Mouse (Mus musculus): ENCODE measurements at regions not wholly inside any gene's neighbourhood (a gene's known extent, or its start where the extent isn't known, plus 50 kb on each side); places are given as distances from the start of the nearest gene placed in this dataset.

DNA sequence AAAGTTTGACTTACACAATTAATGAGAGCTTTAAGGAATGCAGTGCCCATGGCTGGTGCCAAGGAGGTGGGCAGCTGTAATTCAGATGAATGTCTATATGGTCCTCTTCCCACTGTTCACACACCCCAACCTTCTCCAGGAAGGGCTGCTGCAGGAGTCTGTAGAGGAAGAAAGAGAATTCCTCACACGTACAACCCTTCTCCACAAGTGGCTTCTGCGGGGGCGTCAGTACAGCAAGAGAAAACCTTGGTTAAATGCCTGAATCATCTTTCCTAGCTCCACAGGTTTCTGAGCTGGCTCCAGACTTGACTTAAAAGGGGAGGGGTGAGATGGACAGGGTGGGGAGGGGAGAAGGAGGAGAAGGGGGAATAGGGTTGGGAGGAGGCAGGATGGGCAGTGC lies 306.3 kb downstream of the Tbc1d1 start:
- peak; percentile 23 for DNase-seq (ENCODE audit: low spot score)

DNA sequence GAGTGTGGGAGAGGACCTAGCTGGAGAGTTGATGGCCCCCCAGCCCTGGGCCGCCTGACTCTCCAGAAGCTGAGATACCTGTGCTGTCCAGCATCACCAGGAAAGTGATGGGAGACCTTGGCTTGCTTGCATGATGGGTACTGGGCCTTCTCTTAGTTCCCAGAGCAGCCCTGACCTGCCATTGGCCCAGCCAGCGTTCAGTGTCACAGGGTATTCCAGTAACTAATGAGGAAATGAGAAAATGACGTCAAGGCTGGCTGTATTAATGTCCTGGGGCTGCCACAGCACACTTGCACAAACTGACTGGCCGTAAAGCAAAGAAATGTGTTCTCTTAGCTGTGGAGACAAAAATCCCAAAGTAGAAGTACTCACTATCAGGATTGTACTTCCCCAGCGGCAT lies 307.5 kb downstream of the Tbc1d1 start:
- DNase-seq (ENCODE audit: low spot score), result no peak

DNA sequence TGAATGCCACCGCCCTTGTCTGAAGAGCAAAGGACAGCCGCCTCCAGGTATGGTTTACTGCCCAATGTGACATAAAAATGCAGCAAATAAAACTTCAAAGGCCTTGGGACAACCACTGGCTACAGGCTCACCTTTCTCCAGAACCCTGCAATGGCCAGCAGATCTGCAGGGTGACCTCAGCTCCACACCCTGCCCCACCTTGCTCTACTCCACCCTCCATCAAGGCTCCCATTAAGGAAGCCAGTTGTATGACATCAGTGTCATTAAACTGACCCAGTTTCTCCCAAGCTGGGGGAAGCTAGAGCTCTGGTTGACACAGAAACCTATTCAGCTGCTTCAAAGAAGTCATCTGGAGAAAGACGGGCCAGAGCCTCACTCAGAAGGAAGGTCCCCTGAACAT lies 310.2 kb downstream of the Tbc1d1 start:
- no peak for DNase-seq (ENCODE audit: low spot score)

DNA sequence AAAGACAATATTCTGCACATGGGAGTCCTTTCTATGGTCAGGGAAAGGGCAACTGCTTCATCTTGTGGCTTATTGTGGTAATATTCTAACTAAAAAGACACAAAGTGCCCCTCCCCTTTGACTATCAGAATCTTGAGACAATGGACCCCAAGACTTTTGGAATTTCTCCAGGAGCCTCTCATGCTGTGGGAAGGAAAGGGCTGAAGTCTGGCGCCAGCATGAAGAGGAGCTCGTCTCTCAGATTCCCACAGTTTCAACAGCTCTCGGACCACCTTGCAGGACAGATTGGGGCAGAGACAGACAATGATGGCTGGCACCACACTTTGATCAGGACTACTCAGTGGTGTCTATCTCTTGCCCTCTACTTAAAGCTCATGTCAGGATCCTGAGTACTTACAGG lies 311.8 kb downstream of the Tbc1d1 start:
- no peak for DNase-seq (ENCODE audit: low spot score)

DNA sequence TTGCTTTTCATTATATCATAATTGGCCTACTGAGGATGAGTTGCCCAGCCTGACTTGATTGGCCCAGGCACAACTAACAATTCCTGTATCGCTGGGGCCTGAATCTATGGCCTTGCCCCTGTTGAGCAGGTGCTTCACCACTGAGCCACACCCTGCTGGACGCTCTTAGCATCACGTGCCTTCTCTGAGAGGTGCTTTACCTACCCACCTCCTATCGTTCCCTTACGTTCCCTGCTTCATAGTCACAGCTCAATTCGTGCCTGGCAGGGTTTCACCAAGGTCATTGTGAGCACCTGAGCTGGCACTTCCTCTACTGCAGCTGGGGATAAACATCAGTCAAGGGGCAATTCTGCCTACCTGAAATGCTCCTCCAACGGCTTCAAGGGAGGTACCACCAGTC lies 312.2 kb downstream of the Tbc1d1 start:
- DNase-seq (ENCODE audit: low spot score), result no peak

DNA sequence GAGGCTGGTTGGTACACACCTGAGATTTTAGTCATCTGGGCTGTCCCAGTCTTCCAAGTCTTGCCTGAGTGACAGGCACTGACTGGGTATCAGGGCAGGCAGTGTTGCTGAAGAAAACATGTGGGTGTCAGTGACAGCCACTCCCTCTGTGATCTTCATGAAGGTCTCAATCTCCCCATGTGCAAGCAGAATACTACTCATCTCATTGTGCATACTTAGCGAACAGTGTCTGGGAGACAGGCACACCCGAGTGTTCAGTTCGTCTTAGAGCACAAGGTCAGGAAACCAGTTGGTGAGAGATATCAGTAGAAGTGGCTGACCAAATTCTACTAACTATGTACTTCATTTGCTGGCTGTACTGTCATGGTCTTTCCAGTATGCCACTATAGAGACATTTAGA lies 315.9 kb downstream of the Tbc1d1 start:
- no peak for DNase-seq (ENCODE audit: low spot score)

DNA sequence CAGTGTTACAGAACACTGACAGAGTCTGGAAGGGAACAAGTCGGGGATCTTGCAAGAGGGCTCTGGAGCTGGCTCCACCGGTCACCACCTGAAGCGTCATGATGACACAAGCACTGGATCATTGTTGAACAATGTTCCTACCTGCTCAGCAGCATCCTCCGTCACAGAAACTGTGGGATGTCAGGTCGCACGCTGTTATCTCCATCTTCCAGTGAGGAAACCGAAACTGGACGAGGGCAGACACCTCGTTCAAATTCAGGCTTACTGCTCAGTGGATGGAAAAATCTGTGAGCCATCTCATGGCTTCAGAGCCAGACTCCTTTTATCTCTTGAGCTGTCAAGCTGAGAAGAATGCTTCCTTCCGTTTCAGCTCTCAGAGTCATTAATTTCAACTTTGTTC lies 316.3 kb downstream of the Tbc1d1 start:
- DNase-seq (ENCODE audit: low spot score), result no peak

DNA sequence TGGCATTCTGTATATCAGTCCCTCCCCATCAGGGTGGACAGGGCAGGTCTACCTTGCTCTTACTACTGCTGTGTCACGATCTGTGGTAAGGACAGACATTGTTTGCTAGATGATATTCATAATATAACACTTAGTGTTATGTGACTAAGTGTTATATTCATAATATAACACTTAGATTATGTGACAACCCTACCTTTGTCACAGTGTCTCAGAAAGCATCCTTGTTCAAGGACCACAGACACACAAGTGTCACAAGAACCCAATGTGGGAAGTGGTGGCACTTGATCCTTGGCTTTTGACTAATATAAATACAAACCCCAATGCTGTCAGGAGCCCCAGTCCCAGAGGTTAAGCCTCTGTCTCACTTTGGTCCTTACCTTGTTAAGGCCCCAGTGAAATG lies 318.8 kb downstream of the Tbc1d1 start:
- no peak for DNase-seq (ENCODE audit: low spot score)

DNA sequence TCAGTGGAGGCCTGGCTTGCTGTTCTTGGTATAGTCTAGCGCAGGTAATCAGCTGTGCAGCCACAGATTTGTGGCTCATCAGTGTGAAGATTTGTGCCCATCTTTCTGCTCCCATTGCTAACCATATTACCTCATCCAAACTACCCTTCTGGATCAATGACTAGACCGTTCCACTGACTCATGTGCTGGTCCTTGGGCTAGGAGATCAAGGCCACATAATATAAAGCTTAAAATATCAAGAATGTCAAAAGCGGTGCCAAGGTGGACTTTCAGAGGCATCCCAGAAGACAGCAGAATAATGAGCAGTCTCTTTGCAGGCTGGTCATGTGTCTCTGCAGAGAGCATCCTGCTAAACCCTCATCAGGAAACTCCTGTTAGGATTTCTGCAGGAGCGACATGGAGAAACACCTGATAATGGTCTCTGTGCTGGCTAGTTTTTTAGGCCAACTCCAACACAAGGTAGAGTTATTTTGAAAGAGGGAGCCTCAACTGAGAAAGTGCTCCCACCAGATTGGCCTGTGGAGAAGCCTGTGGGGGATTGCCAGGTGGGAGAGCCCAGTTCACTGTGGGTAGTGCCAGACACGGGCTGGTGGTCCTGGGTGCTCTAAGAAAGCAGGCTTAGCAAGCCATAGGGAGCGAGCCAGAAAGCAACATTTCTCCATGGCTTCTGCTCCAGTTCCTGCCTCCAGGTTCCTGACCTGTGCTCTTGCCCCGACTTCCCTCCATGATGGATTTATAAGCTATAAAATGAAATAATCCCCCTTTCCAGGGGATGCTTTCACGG lies 319.8 kb downstream of the Tbc1d1 start:
- DNase-seq (ENCODE audit: low spot score), result no peak

DNA sequence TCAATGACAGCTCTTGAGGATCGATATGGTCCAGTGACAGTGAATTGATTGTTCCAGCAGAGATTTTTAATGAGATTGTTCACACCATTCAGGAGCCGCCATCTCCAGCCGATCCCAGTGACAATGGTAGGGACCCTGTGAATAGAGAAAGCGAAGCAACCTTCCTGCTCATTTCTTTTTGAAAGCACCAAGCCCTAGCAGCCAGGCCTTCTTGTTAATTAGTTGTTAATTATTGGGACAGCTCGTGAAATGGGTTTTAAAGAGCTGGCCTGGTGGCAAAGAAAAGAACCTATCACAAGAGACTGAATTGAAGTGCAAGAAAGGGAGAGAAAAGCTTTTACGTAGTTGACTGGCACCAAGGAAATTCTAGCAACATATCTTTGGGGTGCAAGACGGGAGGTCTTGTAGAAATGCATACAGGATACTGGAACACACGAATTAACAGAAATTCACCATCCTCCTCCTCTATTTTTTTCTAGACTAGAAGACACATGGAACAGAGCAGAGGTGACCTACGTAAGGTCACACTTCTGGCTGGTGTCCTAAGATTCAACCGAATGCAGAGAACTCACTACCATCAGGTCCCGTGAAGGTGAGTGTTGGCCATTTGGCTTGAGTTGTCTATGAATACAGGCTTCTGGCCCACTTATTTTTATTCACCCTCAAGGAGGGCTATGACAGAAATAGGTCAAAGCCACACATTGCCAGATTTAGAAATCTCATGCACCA lies 320.7 kb downstream of the Tbc1d1 start:
- DNase-seq (ENCODE audit: low spot score), result peak; percentile 5

DNA sequence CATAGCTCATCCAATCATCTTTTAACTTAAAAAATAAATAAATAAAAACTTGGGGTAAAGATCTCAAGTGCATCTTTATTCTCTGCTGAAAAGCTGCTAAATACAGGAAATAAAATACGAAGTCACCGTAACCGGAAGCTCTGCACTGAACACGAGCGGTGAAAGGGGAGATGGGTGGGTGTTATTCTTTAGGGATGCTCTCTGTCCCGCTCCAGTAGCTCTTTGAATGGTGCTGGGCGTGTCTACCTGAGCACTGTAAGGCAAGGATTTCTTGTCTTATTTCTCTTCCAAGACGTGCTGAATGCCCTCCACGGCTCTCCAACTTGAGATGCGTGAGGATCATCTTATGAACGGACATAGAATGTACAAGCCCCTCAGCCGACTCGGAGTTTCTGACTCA lies 322.0 kb downstream of the Tbc1d1 start:
- no peak for DNase-seq (ENCODE audit: low spot score)

DNA sequence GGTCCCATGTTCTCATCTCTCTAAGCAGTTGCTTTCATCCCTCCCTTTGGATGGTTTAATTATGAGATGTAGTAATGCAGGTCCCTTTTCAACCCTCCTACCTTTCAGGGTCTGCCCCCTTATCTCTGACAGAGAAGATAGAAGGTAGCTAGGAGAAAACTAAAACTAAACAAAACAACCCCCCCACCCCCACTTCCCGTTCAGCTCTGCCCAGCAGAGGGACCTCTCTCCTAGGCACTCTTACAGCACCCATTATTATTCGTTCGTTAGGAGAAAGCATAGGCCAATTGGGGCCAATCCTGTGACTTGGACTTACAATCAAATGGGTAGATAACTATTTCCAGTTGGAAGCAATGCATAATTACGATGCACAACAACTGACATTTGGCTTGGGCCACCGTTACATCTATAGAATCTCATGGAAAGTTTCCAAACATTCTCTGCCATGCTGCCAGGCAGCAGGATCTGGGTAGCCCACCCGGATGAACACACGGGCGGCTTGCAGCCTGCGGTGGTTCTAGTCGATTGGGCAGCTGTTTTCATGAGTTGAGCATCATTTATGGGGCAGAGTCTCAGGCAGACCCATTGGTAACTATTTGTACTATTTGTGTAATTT lies 322.6 kb downstream of the Tbc1d1 start:
- DNase-seq (ENCODE audit: low spot score), result no peak

DNA sequence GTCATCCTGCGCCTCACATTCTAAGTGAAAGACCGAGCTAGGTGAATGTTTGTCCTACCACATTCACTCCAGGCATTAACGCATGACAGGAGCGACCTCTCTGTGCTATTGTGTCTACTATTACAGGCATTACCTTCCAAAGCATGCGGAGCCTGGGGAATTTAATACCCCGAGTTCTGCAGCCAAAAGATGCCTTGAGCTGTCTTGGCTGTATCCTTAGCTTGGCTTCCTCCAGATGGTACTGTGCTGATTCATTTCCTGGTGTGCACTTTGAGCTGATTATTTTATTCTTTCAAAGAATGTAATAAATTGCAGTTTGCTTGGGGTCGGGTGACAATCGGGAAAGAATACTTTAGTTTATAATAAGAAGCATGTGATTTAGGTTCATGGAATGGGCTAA lies 323.2 kb downstream of the Tbc1d1 start:
- DNase-seq (ENCODE audit: low spot score), result no peak

DNA sequence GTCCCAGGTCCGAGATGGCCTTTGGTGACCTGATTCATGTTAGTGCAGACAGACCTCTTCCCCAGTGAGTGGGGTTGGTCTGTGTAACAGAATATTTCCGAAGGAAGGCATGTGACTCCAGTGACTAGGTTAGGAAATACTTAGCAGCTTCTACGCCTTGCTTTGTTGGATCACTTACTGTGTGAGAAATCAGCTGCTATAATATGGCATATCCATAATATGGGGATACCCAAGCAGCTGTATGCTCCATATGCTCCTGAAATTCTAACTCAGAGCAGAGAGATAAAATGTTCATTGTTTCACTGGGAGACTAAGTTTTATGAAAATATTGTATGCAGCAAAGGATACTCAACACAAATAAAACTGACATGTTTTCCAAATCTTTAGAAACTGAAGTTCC lies 318.1 kb upstream of the Klf3 start:
- no peak for DNase-seq (ENCODE audit: low spot score)

DNA sequence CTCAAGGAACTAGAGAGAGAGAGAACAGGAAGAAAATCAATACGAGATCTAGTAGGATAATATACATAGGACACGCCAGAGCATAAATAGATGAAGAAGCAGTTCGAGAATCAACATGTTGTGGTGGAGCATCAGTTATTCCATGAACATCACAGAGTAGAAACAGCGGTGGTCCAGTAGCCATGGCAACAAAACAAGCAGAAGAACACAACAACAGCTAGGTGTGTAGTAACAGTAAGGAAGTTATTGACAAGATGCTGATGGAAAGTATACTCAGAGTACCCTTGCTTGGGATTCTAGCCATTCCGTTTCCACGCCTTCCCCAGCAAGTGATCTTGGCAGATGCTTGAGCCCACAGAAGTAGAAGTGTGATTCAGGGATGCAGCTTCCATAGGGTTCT lies 317.3 kb upstream of the Klf3 start:
- DNase-seq (ENCODE audit: low spot score), result no peak

DNA sequence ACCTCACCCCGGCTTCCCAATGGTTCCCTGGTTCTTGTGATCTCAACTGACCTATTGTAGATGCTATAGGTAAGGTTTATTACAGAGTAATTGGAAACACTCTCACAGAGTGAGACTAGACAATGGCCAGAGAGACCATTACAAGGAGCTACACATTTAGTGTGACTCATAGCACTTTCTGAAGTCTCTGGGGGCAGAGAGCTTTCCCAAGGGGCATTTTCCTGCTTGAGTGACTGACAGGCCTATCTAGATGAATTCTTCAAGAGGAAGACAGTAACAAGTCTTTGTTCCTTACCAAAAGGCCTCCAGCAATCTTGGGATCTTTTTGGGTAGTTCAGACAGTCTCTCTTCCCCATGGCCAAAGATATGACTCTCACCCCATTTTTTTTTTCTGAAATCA lies 316.4 kb upstream of the Klf3 start:
- DNase-seq (ENCODE audit: low spot score), result no peak

DNA sequence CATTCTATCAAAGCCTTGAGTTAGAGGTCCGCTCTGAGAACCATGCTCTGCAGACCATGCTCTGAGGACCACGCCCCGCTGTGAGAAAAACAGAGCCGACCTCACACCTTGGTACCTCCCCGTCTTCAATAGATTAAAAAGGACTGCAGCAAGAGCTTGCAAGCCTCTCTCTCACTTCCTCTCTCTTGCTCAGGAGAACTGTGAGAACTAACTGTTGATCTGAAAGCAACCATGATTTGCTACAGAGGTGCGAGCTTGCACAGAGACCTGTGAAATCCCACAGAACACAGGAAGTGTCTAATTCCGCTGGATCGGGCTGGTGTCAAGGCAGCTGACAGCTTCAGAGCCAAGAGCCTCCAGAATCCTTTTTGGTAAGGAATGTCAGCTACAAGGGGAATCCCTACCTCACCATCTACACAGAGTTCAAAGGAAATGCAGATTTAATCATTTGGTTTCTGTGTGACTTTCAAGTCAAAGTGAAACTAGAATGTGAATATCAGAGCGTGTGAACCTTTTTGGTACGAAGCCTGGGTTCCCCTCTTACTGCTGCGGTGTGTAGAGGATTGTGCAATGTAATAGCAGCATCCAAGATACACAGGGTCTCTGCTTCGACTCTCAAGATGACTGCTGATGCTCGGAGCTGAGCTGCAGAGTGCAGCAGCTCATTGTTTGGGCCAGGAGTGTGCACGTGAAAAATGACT lies 315.3 kb upstream of the Klf3 start:
- no peak for DNase-seq (ENCODE audit: low spot score)

DNA sequence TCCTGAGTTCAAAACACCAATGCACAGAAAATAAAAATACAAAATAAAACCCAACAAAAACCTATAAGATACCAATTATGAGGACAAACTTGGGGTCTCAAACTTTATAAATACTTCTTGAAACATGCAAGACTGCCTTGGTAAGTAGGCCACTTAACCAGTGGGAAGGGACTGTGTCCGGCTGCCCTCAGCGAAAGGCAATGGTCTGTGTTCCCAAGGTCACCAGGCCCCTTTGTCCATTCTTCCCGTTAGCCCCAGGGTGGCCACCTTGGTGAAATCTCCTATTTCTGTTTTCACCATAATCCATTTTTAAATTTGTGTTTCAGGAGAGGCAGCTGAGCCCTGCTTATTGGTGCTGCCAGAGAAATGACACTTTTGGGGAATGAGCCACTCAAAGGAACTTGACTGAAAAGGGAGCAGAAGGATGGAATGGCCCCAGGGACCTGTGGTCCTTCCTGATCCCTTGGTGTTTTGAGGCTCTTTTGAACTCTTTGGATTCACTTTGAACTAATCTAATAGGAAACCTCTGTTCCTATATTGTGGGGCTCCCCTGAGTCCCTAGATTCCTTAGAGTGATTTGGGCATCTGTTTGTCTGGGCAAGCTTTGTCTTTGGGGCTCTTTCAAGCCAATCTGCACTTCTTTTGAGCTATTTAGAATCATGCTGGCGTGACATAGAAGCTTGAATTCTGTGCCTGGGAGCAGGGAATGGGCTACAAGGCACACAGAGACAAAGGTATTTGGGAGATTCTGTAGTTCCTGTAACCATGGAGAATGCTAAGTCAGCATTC lies 313.3 kb upstream of the Klf3 start:
- DNase-seq (ENCODE audit: low spot score), result no peak

DNA sequence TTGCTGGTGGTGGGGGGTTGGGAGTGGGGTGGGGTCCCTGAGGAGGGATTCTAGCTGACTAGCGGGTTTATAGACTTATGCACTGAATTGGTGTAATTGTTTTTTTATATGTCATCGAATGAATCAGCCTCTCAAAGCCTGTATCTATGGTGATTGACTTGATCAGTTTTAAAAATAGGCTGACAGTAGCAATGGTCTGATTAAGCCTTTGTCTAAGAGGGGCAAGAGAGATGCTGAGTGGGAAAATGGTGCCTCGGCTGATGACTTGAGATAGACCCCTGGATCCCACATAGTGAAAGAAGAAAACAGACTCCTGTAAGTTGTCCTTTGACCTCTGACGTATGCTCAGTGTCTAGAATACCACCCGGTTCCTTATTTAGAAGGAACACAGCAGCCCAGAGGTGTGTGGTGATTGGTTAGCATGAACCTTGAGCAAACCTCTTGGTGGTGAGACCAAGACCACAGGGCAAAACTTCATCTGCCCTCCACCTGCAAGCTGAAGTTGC lies 312.7 kb upstream of the Klf3 start:
- no peak for DNase-seq (ENCODE audit: low spot score)

DNA sequence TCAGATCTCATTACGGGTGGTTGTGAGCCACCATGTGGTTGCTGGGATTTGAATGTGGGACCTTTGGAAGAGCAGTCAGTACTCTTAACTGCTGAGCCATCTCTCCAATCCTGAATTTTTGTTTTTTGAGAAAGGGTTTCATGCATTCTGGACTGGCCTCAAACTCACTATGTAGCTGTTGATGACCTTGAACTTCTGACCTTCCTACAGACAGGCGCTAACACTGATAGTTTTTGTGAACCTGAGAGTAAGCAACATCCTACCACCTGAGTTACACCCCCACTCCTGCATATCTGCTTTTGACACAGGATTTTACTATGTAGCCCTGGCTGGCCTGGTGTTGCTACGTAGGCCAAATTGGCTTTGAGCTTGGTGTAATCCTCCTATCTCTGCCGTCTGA lies 308.8 kb upstream of the Klf3 start:
- DNase-seq (ENCODE audit: low spot score), result no peak

DNA sequence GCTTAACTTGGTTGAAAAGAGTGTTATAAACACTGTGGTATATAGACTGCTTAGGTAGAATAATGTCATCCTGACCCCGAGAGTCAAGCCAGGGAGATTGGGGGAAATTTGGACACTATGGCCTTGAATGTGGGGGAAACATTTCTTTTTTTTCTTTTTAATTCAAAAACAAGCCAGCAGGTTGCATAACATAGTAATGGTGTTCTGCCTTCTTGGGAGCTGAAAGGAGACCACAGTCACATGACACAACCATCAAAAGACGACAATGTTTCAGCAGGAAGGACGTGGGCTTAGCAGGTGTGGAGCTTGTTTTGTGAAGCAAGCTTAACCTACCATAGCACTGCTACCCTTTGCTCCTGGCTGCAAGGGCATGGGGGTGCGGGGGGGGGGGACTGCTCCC lies 306.3 kb upstream of the Klf3 start:
- DNase-seq (ENCODE audit: low spot score), result no peak

DNA sequence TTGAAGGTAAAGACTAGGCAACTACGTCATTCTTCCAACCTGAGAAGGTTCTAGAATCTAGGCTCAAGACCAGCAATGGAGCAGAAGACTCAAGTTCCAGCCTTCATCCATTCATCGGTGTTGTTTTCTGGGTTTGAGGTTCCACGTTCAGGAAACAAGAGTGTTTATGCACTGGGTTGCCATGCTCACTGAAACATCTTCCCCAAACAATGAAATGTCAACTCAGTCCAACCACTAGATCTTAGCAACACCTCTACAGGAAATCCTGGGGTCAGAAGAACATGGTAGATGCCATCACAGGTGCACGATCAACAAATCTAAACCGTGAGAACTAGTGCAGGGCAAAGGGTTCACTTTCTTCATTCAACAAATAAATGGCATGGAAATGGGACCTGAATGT lies 304.8 kb upstream of the Klf3 start:
- no peak for DNase-seq (ENCODE audit: low spot score)
